In the genomic region with DNA sequence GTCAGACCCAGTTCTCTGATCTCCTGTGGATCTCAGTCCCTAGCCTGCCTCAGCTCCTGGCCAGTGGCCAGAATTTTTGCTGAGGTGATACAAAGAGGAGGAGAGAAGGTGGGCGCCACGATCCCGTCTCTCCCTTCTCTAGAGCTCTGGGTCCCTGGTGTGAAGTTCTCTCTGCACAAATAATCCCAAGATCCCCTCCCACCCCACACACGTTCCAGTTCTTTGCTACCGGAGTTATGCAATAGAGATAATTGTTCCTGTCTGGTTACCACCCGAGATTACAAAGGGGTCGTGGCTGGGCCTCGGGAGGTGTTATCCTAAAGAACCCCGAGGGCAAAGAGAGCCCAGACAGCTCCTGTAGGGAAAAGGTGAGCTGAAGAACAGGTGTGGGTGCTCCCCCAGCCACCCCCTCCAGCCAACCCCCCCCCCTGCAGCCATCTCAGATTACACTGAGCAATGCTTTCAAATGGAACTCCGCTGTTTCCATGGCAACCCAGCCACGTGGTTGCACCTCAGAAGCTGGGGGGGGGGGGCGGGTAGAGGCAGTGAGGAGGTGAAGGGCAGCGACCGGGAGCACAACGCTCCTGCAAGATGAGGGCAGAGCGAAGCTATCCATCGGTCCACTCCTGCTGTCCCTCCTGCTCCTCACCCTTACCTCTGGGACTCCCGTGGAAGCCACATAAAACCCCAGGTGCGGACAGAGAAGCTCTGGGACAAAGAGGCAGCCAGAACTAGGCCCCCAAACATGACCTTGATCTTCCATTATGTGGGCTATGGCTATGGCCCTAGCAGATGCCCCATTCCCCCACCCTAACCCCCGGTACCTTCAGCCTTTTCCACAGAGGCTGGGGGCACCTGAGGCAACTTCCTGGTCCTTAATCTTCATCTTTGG, we compare ENCODE assay signal across 8 mouse cellular contexts.
DNase-seq lines count a peak whose midpoint lies in the region; ATAC-seq and TF ChIP-seq lines count a peak whose summit lies in the region.

No protein-coding gene starts in this region.

- no peaks in the 10 kb centered on the region for H3K27me3 ChIP-seq in thymus, adult 2 months (ENCODE audit: control insufficient read depth, insufficient read depth, low read length)
- peaks cover 2% of the 10 kb centered on the region; the same call in 1 of the 2 replicates for H3K27me3 ChIP-seq in hindbrain, embryonic 11.5 days (ENCODE audit: control insufficient read depth, insufficient read depth, low read length)
- no peaks in the 10 kb centered on the region for H3K27me3 ChIP-seq in myocyte (ENCODE audit: control insufficient read depth, insufficient read depth, insufficient read length)

- no peaks in the 10 kb centered on the region for H3K9me3 ChIP-seq in hindbrain, embryonic 11.5 days (ENCODE audit: control insufficient read depth, low read length)

- H3K36me3 ChIP-seq in thymus, adult 2 months (ENCODE audit: control insufficient read depth, insufficient read depth, low read length), result no peaks in the 10 kb centered on the region
- no peaks in the 10 kb centered on the region for H3K36me3 ChIP-seq in hindbrain, embryonic 11.5 days (ENCODE audit: control insufficient read depth, insufficient read depth, low read length)
- H3K36me3 ChIP-seq in myocyte (ENCODE audit: control insufficient read depth, insufficient read depth), result no peaks in the 10 kb centered on the region

- H3K27ac ChIP-seq in thymus, adult 2 months (ENCODE audit: control insufficient read depth, insufficient read depth, low read length), result peak overlapping the region; percentile 86; the same call in 1 of the 2 replicates
- H3K27ac ChIP-seq in hindbrain, embryonic 11.5 days (ENCODE audit: low read depth, low read length), result peak overlapping the region; percentile 92

- H3K4me1 ChIP-seq in thymus, adult 2 months (replicated peaks; ENCODE audit: control insufficient read depth, insufficient read depth, low read length), result peaks cover 88% of the 10 kb centered on the region
- peaks cover 38% of the 10 kb centered on the region for H3K4me1 ChIP-seq in hindbrain, embryonic 11.5 days (replicated peaks; ENCODE audit: control insufficient read depth, insufficient read depth, low read length)

- no peak overlapping the region for H3ac ChIP-seq in myocyte (ENCODE audit: control insufficient read depth, insufficient read length)

- TF ChIP-seq CTCF in thymus, adult 2 months (IDR thresholded peaks at IDR 0.05; ENCODE audit: borderline replicate concordance, control insufficient read depth, extremely low read depth, insufficient read depth, low read length, poor library complexity), result no peak

- intact Hi-C loops in left cerebral cortex, postnatal 25 days (cut with DNase I), result no loop called here

- no peak overlapping the region for H3K4me3 ChIP-seq in thymus, adult 2 months (ENCODE audit: control insufficient read depth, insufficient read depth, low read length)
- peak overlapping the region; percentile 9; the same call in 1 of the 2 replicates for H3K4me3 ChIP-seq in hindbrain, embryonic 11.5 days (ENCODE audit: low read depth, low read length)
- H3K4me3 ChIP-seq in myocyte, result no peak overlapping the region

- ATAC-seq in hindbrain, embryonic 11.5 days (ENCODE audit: low FRiP score), result peak; percentile 10; the same call in 1 of the 2 replicates
- ATAC-seq in granulocyte monocyte progenitor cell, adult 5-6 weeks (replicated peaks; ENCODE audit: poor library complexity, severe bottlenecking), result no peak

- H3K4me2 ChIP-seq in hindbrain, embryonic 11.5 days (replicated peaks; ENCODE audit: low read depth, low read length), result peak overlapping the region; percentile 29
- no peak overlapping the region for H3K4me2 ChIP-seq in myocyte (ENCODE audit: low read depth)

- 55% methylated on average over 19 of the region's 20 CpGs for whole genome bisulfite sequencing in thymus, adult 2 months
- WGBS in hindbrain, embryonic 11.5 days, result 2% methylated on average over 16 of the region's 20 CpGs

- TF ChIP-seq POLR2A in thymus, adult 2 months (IDR thresholded peaks at IDR 0.05; ENCODE audit: control insufficient read depth, extremely low read depth, insufficient read depth, low read length, poor library complexity), result no peak
- no peak for TF ChIP-seq POLR2A in myocyte (IDR thresholded peaks at IDR 0.05; ENCODE audit: insufficient read length, low read depth)

- H3K9ac ChIP-seq in hindbrain, embryonic 11.5 days (ENCODE audit: low read depth, low read length), result peak overlapping the region; percentile 41; the same call in 1 of the 2 replicates

- no peaks in the 10 kb centered on the region for H3K79me2 ChIP-seq in myocyte (ENCODE audit: control insufficient read depth, insufficient read depth)

- DNase-seq in thymus, adult 2 months, result no peak
- DNase-seq in thymus, postnatal 10 days (ENCODE audit: low spot score in 2 of 2), result no peak
- peak; percentile 69 to 85 for DNase-seq in cerebellum, postnatal 25 days
- peak; percentile 78 for DNase-seq in hindbrain, embryonic 11.5 days (ENCODE audit: low spot score)
- DNase-seq in left cerebral cortex, postnatal 25 days (ENCODE audit: low spot score in 2 of 2), result peak; percentile 77 to 83
- no peak for DNase-seq in ovary, adult 18-20 months (ENCODE audit: low spot score)

TF ChIP-seq in myocyte, 11 proteins besides CTCF, POLR2A, EP300 and RAD21:
- TF ChIP-seq USF1 (IDR thresholded peaks at IDR 0.05; ENCODE audit: low read depth) (peak; percentile 25), MYOD1 (IDR thresholded peaks at IDR 0.05; ENCODE audit: control insufficient read depth in 1 of 3, insufficient read length in 2 of 3, low read depth in 2 of 3) (peak in 1 of 3 experiments; percentile 35), SRF (IDR thresholded peaks at IDR 0.05; ENCODE audit: control insufficient read depth, insufficient read length, low read depth) (no peak), TCF12 (IDR thresholded peaks at IDR 0.05; ENCODE audit: insufficient read depth, poor library complexity, severe bottlenecking) (no peak), MAX (IDR thresholded peaks at IDR 0.05; ENCODE audit: low read depth) (no peak), TCF3 (IDR thresholded peaks at IDR 0.05; ENCODE audit: insufficient read length, low read depth) (no peak), POLR2AphosphoS2 (IDR thresholded peaks at IDR 0.05; ENCODE audit: insufficient read length, low read depth) (no peak), MYOG (IDR thresholded peaks at IDR 0.05; ENCODE audit: control insufficient read depth in 1 of 3, insufficient read depth in 1 of 3, insufficient read length in 2 of 3, low read depth in 2 of 3) (no peak), REST (IDR thresholded peaks at IDR 0.05; ENCODE audit: insufficient read depth, insufficient read length) (no peak), CEBPB (IDR thresholded peaks at IDR 0.05; ENCODE audit: insufficient read depth, poor library complexity, severe bottlenecking) (no peak), E2F4 (IDR thresholded peaks at IDR 0.05; ENCODE audit: insufficient read depth) (no peak)
TF ChIP-seq in myocyte: peak in this region for 2.

Comparison
In these comparisons a context has a peak if more than half of its experiments do, and no peak if none do; other contexts are left out.
1. DNase-seq: peak in cerebellum, postnatal 25 days (2 of 2), hindbrain, embryonic 11.5 days (single experiment) and left cerebral cortex, postnatal 25 days (2 of 2); none in thymus, adult 2 months (single experiment), thymus, postnatal 10 days (0 of 2) and ovary, adult 18-20 months (single experiment).